Mouse (Mus musculus): ENCODE results near the gene Usb1. TPM values are rescaled to one million over a fixed set of nuclear protein-coding genes. Genes with fewer than 3 reads are reported as not detected.

Usb1 gene
- total RNA-seq, 2 experiments from 2014 or later = 9.8 to 11.2 TPM

Other genes with a start within 250 kb of the Usb1 start
- 10 to 100 TPM; 57.0 to 57.2 TPM for gene Kifc3, start 129.5 kb upstream of the Usb1 start, total RNA-seq (2021)
- under 1 TPM; 0.76 to 0.79 TPM for gene Cngb1, start 25.7 kb upstream of the Usb1 start, total RNA-seq (2021)
- gene Tepp, start 21.7 kb upstream of the Usb1 start, total RNA-seq (2021) = under 1 TPM in 1 of 2 experiments, not detected in 1; 0.57 TPM
- 10 to 100 TPM; 17.6 to 18.5 TPM for gene Zfp319, start 334 bp upstream of the Usb1 start, total RNA-seq (2021)
- gene Mmp15, start 20.0 kb downstream of the Usb1 start, total RNA-seq (2021) = 10 to 100 TPM; 13.4 to 13.6 TPM
- 10 to 100 TPM; 50.7 to 54.4 TPM for gene Cfap20, start 102.6 kb downstream of the Usb1 start, total RNA-seq (2021)
- gene Csnk2a2, start 157.8 kb downstream of the Usb1 start, total RNA-seq (2021) = 10 to 100 TPM; 69.8 to 74.0 TPM
- 1 to 10 TPM; 1.6 to 1.8 TPM for gene Ccdc113, start 201.8 kb downstream of the Usb1 start, total RNA-seq (2021)
- not detected for gene Prss54, start 244.1 kb downstream of the Usb1 start, total RNA-seq (2021)